Mouse (Mus musculus) limb, embryonic 12.5 days (tissue): Measurements from ENCODE around the gene Tenm3. TPM values are rescaled to one million over a fixed set of nuclear protein-coding genes. Genes with fewer than 3 reads are reported as not detected.

Source experiments
- ATAC-seq: fragments of 200-750 bp; cut with Nextera tagmentation; 2 replicates; pipeline ENCODE4 v1.8.0; 2017; ENCODE audit warnings: low read depth, moderate TSS enrichment; ENCODE audit not compliant: insufficient number of reproducible peaks, insufficient read depth, low FRiP score, low TSS enrichment
- H3K27ac ChIP-seq: fragments of 300-500 bp; sonication (generic); 2 replicates; pipeline ENCODE4 v1.5.1; 2016; ENCODE audit warnings: mild to moderate bottlenecking, moderate library complexity
- H3K27me3 ChIP-seq: fragments of 300-500 bp; sonication (generic); 2 replicates; pipeline ENCODE4 v1.6.1; 2016; ENCODE audit warnings: mild to moderate bottlenecking, moderate library complexity
- H3K36me3 ChIP-seq: fragments of 300-500 bp; sonication (generic); 2 replicates; pipeline ENCODE4 v1.6.1; 2016; ENCODE audit warnings: mild to moderate bottlenecking, moderate library complexity
- H3K4me1 ChIP-seq: fragments of 300-500 bp; sonication (generic); replicated peaks from 2 replicates; pipeline ENCODE4 v1.6.1; 2016
- H3K4me2 ChIP-seq: fragments of 300-500 bp; sonication (generic); 2 replicates; pipeline ENCODE4 v1.6.1; 2016; ENCODE audit warnings: mild to moderate bottlenecking, moderate library complexity
- H3K4me3 ChIP-seq: fragments of 300-500 bp; sonication (generic); replicated peaks from 2 replicates; pipeline ENCODE4 v1.5.1; 2016; ENCODE audit warnings: mild to moderate bottlenecking
- H3K9ac ChIP-seq: fragments of 300-500 bp; sonication (generic); replicated peaks from 2 replicates; pipeline ENCODE4 v1.6.1; 2016; ENCODE audit warnings: mild to moderate bottlenecking, moderate library complexity
- H3K9me3 ChIP-seq: fragments of 300-500 bp; sonication (generic); 2 replicates; pipeline ENCODE4 v1.6.1; 2016; ENCODE audit warnings: mild to moderate bottlenecking, moderate library complexity
- WGBS: fragments of 180-500 bp; shearing (Covaris S2); methylation state at CpG from one replicate; pipeline ENCODE4 v1.1.7; 2016; 5-methylcytosine and 5-hydroxymethylcytosine counted together
- polyA plus RNA-seq: library from polyadenylated mRNA; unstranded; fragments of >200 nt; fragmentation: Nextera tagmentation; extraction: Ambion mirVana; gene quantifications from 2 replicates; pipeline ENCODE4 v1.2.1, GENCODE M21; 2016

Tenm3 gene
- polyA plus RNA-seq, 1 experiment from 2014 or later, result 47.1 TPM

DNA sequence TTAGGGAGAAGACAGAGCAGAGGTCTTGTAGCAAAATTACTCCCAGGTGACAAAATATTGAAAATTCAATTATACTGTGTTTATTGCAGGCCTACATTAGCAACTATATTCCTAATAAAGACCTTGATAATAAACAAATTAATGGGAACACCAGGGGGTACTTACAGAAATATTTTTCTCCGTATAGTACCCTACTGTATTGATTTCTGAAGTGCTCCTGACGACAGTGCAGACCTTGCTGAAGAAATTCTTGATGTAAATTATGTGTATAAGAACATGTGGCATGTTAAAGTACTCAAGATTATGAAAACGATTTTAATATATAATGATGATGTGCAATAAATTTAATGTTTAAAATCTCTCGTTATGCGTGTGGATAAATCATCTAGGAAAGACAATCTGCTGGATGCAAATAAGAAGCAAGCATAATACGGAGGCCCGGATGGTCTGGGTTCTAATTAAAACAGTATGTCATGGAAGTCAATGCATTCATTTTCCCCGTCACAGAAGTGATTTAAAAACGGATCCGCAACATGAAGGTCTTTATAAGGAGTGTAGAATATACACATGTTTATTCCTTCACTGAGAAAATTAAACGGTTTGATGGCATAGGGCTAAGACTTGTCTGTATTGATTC, 221.1 kb downstream of the Tenm3 start:
- Histone ChIP-seq H3K4me1 (no peaks in the 10 kb centered on the region), H3K9me3 (no peaks in the 10 kb centered on the region), H3K36me3 (no peaks in the 10 kb centered on the region), H3K4me2 (no peak overlapping the region), H3K27me3 (no peaks in the 10 kb centered on the region), H3K4me3 (no peak overlapping the region), H3K9ac (no peak overlapping the region), H3K27ac (no peak overlapping the region)
- WGBS, result 70% methylated on average over 11 of the region's 11 CpGs
- ATAC-seq, result no peak

DNA sequence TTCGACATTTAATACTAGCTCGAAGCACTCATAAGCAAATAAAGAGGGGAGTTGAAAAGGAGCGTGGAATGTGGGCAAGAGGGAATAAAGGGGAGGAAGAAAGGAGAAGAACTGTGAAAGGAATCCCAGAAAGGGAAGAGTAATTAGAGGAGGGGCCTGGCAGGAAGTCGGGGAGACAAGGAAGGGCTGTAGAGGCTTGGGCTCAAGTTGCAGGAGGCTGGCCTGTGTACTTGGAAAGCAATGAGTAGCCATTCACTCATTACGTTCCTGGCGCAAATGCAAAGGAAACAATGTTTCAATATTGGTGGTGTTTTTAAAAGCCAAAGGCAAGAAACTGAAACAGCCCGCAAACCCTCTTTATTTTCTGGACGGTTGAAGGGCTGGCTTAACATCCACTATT, 228.7 kb downstream of the Tenm3 start:
- peaks cover 29% of the 10 kb centered on the region for H3K4me1 ChIP-seq
- no peak overlapping the region for H3K4me3 ChIP-seq
- ATAC-seq, result no peak
- no peaks in the 10 kb centered on the region for H3K36me3 ChIP-seq
- no peaks in the 10 kb centered on the region for H3K9me3 ChIP-seq
- H3K27me3 ChIP-seq, result no peaks in the 10 kb centered on the region
- WGBS, result 28% methylated on average over 8 of the region's 8 CpGs
- no peak overlapping the region for H3K4me2 ChIP-seq
- no peak overlapping the region for H3K9ac ChIP-seq
- H3K27ac ChIP-seq, result no peak overlapping the region

DNA sequence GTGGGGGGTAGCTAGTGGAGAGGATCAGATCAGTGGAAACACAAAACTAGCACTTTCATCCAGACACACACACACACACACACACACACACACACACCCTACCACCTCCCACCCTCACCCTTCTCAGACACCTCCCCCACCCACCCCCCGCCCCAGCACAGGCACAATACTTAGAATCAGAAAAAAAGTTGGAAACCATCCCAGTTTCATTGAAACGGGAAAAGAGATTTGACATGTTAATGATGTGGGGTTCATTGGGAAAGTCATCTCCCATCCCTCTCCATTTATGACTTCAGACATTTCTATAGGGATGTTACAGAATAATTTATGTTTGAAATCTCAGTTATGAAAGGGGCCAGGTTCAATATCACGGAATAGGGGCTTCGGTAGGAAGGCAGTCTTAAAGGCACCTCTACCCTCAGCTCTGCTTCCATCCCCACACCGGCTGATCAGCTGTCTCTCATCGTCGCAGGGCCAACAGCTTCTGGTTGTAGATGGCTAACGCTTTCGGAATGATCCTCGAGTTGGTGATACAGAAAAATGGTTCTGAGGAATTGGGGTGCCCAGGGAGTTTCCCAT, 231.7 kb downstream of the Tenm3 start:
- Histone ChIP-seq H3K36me3 (no peaks in the 10 kb centered on the region), H3K9ac (no peak overlapping the region), H3K9me3 (no peaks in the 10 kb centered on the region), H3K4me2 (no peak overlapping the region), H3K27me3 (no peaks in the 10 kb centered on the region), H3K4me1 (peaks cover 29% of the 10 kb centered on the region), H3K4me3 (no peak overlapping the region), H3K27ac (no peak overlapping the region)
- ATAC-seq, result no peak
- 79% methylated on average over 10 of the region's 10 CpGs for WGBS

GRCm38 (mm10) chr8:48611126-48611525, 232.6 kb downstream of the Tenm3 start:
- 33% methylated on average over 12 of the region's 12 CpGs for WGBS
- Histone ChIP-seq H3K27ac (no peak overlapping the region), H3K4me3 (no peak overlapping the region), H3K36me3 (no peaks in the 10 kb centered on the region), H3K4me1 (peaks cover 29% of the 10 kb centered on the region), H3K9ac (no peak overlapping the region), H3K27me3 (no peaks in the 10 kb centered on the region), H3K4me2 (no peak overlapping the region), H3K9me3 (no peaks in the 10 kb centered on the region)
- no peak for ATAC-seq

DNA sequence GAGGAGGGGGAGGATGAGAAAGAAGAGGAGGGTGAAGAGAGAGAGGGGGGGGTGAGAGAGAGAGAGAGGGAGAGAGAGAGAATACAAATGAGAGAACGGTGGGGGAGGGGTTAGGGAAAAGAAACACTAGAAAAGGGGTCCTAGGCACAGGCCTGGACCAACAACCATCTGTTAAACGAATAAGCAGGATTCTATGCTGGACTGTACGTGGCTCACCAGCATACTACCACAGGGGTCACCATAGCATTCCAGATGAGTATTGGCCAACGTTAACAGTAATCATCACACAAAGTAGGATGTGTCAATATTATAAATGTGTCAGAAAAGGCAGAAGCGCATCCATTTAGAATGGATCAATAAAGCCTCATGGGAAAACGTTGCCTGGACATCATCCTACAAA, 233.4 kb downstream of the Tenm3 start:
- WGBS, result 72% methylated on average over 6 of the region's 6 CpGs
- Histone ChIP-seq H3K9me3 (no peaks in the 10 kb centered on the region), H3K36me3 (no peaks in the 10 kb centered on the region), H3K27me3 (no peaks in the 10 kb centered on the region), H3K4me2 (no peak overlapping the region), H3K4me1 (peaks cover 29% of the 10 kb centered on the region), H3K9ac (no peak overlapping the region), H3K27ac (no peak overlapping the region), H3K4me3 (no peak overlapping the region)
- ATAC-seq, result no peak

- H3K27me3 ChIP-seq, result no peaks in the 10 kb centered on the region
- 90% methylated on average over 4 of the region's 4 CpGs for WGBS
- no peaks in the 10 kb centered on the region for H3K36me3 ChIP-seq
- H3K9ac ChIP-seq, result no peak overlapping the region
- no peak overlapping the region for H3K4me3 ChIP-seq
- H3K4me1 ChIP-seq, result peaks cover 25% of the 10 kb centered on the region
- no peaks in the 10 kb centered on the region for H3K9me3 ChIP-seq
- ATAC-seq, result no peak
- no peak overlapping the region for H3K4me2 ChIP-seq
- no peak overlapping the region for H3K27ac ChIP-seq
Observed at GRCm38 (mm10) chr8:48609684-48610083, 234.1 kb downstream of the Tenm3 start.

DNA sequence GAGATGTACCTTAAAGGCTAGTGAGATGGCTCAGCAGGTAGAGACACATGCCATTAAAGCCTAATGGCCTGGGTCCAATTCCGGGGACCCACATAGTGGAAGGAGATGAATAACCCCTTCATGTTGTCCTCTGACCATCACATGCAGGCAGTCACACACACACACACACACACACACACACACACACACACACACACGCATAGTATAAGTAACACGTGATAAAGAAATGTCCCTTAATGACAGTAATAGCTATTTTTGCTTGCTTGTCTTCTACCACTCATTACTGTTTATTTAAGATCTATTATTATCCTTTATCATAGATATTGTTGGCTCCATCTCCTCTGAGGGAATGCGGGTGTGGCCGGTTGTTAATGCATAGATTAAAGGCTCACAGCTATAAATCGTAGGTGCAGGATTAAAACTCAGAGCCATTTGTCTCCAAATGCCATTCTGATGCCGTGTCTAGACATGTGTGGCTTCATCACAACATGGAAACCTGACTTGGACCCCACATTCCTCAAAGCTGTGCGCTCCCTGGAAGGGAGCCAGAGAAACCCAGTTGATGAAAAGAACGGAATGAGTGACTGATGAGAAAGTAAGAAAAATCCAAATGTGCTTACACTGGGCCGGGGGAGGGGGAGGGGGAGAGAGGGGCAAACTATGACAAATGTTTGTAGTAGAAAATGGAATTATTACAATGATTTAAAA, 239.4 kb downstream of the Tenm3 start:
- Histone ChIP-seq H3K9ac (no peak overlapping the region), H3K4me3 (no peak overlapping the region), H3K27ac (no peak overlapping the region), H3K27me3 (no peaks in the 10 kb centered on the region), H3K4me1 (peaks cover 6% of the 10 kb centered on the region; the same call in 1 of the 2 replicates), H3K4me2 (no peak overlapping the region), H3K9me3 (no peaks in the 10 kb centered on the region), H3K36me3 (no peaks in the 10 kb centered on the region)
- ATAC-seq, result no peak
- 85% methylated on average over 10 of the region's 10 CpGs for WGBS

DNA sequence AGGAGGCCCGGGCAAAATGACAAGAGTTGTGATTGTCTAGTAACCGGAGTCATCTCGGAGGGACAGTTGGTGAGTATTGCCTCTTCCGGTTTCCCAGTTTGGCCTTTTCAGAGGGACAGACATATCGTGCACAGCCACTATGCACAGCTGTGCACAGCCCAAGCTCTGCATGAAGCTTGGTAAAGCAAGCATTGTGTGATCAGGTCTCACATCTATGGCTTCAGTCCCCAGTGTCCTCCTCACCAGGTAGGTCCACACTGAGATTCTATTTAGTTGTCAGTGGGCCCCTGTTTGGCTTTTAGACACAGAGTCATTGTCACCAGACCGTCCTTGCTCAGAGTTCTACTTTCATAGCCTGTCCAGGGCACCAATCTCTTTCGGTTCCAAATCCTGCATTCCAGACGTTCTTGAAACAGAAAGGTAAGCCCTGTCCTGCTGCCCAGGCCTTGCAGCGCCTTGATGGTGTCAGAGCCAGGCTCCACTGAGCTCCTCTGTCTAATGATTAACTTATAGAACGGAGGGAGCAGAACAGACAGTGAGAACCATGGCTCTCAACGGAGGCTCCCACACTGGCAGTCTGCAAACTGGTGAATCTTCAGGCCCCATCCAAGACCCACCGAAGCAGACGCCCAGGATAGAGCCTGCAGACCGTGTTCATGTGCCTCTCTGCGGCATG, 240.4 kb downstream of the Tenm3 start:
- no peaks in the 10 kb centered on the region for H3K36me3 ChIP-seq
- ATAC-seq, result no peak
- no peaks in the 10 kb centered on the region for H3K9me3 ChIP-seq
- no peaks in the 10 kb centered on the region for H3K27me3 ChIP-seq
- 88% methylated on average over 15 of the region's 15 CpGs for WGBS
- H3K27ac ChIP-seq, result no peak overlapping the region
- peaks cover 14% of the 10 kb centered on the region for H3K4me1 ChIP-seq
- H3K9ac ChIP-seq, result no peak overlapping the region
- no peak overlapping the region for H3K4me3 ChIP-seq
- H3K4me2 ChIP-seq, result no peak overlapping the region

DNA sequence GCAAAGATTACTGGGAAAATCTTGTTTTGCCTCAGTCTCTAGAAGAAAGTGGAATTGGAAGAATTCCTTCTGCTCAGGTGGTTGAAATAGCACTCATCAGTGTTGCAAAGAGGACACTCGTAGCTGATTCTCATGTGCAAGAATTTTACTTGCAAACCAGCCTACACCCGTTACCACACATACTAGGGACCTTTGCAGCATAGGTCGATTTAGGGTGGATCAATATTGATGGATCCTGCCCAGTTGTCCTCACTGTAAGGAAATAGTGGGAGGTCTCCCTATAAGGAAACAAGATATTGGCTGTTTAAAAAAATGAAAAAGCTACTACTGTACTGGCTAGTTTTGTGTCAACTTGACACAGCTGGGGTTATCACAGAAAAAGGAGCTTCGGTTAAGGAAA, 242.1 kb downstream of the Tenm3 start:
- 88% methylated on average over 4 of the region's 4 CpGs for WGBS
- no peaks in the 10 kb centered on the region for H3K36me3 ChIP-seq
- ATAC-seq, result no peak
- no peaks in the 10 kb centered on the region for H3K9me3 ChIP-seq
- no peak overlapping the region for H3K27ac ChIP-seq
- H3K4me2 ChIP-seq, result no peak overlapping the region
- H3K4me1 ChIP-seq, result peaks cover 14% of the 10 kb centered on the region
- no peak overlapping the region for H3K4me3 ChIP-seq
- H3K27me3 ChIP-seq, result no peaks in the 10 kb centered on the region
- H3K9ac ChIP-seq, result no peak overlapping the region

GRCm38 (mm10) chr8:48599028-48599427, 244.7 kb downstream of the Tenm3 start:
- H3K9ac ChIP-seq, result no peak overlapping the region
- H3K4me1 ChIP-seq, result peaks cover 14% of the 10 kb centered on the region
- no peaks in the 10 kb centered on the region for H3K9me3 ChIP-seq
- no peaks in the 10 kb centered on the region for H3K36me3 ChIP-seq
- WGBS, result 59% methylated on average over 4 of the region's 4 CpGs
- H3K4me3 ChIP-seq, result no peak overlapping the region
- no peak for ATAC-seq
- H3K4me2 ChIP-seq, result no peak overlapping the region
- H3K27me3 ChIP-seq, result no peaks in the 10 kb centered on the region
- H3K27ac ChIP-seq, result peak overlapping the region; percentile 62; the same call in 1 of the 2 replicates

GRCm38 (mm10) chr8:48596332-48596731, 247.4 kb downstream of the Tenm3 start:
- Histone ChIP-seq H3K4me1 (peaks cover 14% of the 10 kb centered on the region), H3K9me3 (no peaks in the 10 kb centered on the region), H3K4me2 (no peak overlapping the region), H3K4me3 (no peak overlapping the region), H3K9ac (no peak overlapping the region), H3K27ac (no peak overlapping the region), H3K36me3 (no peaks in the 10 kb centered on the region), H3K27me3 (no peaks in the 10 kb centered on the region)
- 91% methylated on average over 14 of the region's 14 CpGs for WGBS
- ATAC-seq, result no peak
